Mouse (Mus musculus): ENCODE results near the gene Tef. TPM values are rescaled to one million over a fixed set of nuclear protein-coding genes. Genes with fewer than 3 reads are reported as not detected.

The Tef gene
- total and polyA plus RNA-seq, 3 experiments, result 12.3 to 21.7 TPM; not detected in 1

DNA sequence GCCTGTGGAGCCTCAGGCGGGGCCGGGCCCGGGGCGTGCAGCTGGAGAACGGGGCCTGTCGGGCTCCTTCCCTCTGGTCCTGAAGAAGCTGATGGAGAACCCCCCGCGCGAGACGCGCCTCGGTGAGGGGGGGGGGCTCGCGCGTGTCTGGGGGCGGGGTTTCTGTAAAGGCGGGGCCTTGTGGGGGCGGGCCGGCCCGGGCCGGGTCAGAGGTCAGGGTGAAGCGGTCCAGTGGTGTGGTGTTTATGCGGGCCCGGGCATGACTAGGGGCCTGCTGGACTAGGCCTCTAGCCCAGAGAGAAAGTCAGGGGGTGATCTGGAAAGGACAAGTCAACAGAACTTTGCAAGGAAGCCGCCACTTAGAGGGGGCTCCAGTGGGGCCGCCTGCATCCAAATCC, 9.4 kb downstream of the Tef start:
- Histone ChIP-seq H3K4me3 (ENCODE audit: control insufficient read depth in 1 of 2, insufficient read depth in 1 of 2, low read depth in 2 of 2, low read length in 2 of 2) (peak overlapping the region; percentile 68 to 76), H3K9ac (ENCODE audit: control insufficient read depth, low read depth, low read length, poor library complexity, severe bottlenecking) (peak overlapping the region; percentile 78), H3K9me3 (replicated peaks; ENCODE audit: insufficient read depth, low read length) (no peaks in the 10 kb centered on the region), H3K4me1 (ENCODE audit: control insufficient read depth in 1 of 2, insufficient read depth in 2 of 2, low read length in 2 of 2) (peaks cover 16 to 34% of the 10 kb centered on the region in 2 experiments), H3K36me3 (ENCODE audit: control insufficient read depth in 1 of 2, insufficient read depth in 2 of 2, low read length in 2 of 2) (peaks cover 0 to 31% of the 10 kb centered on the region in 2 experiments; a peak in 2 of 4 replicates), H3K27ac (ENCODE audit: control insufficient read depth, low read depth, low read length) (0 out of 2 replicates have a peak overlapping the region, but pooled peaks have one; percentile 14), H3K79me2 (ENCODE audit: control insufficient read depth, insufficient read depth, low read length, poor library complexity) (peaks cover 6% of the 10 kb centered on the region), H3K27me3 (ENCODE audit: control insufficient read depth in 1 of 2, insufficient read depth in 2 of 2, low read length in 2 of 2) (no peaks in the 10 kb centered on the region)
- TF ChIP-seq MAZ (IDR thresholded peaks at IDR 0.05; ENCODE audit: low read depth, low read length) (peak; percentile 8; the same call in 1 of the 2 replicates), E2F4 (IDR thresholded peaks at IDR 0.05; ENCODE audit: borderline replicate concordance, low read depth, low read length) (no peak), NRF1 (IDR thresholded peaks at IDR 0.05; ENCODE audit: insufficient read depth, low read depth, low read length, poor library complexity, severe bottlenecking) (no peak)
- no peak for DNase-seq (ENCODE audit: low read depth, low spot score)

DNA sequence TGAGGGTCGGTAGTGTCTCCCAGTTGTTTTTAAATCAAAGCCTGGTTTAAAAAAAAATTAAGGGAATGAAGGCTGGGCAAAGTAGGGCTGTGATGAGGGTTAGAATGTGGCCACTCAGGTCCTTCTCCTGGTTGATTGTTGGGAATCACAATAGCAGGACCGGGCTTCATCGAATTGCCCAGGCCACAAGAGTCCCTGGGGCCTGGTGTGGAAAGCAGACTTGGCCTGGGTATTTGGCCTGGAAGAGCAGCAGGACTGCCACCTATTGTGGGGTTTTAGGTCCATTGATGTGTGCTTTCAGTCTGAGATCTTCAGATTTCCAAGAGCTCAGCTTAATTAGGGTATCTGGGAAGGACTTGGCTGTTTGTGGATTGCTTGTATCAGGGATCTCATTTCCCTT, 10.1 kb downstream of the Tef start:
- TF ChIP-seq ZMIZ1 (IDR thresholded peaks at IDR 0.05; ENCODE audit: low read depth, low read length) (no peak), MAX (IDR thresholded peaks at IDR 0.05; ENCODE audit: low read length) (no peak), MAFK (IDR thresholded peaks at IDR 0.05; ENCODE audit: borderline replicate concordance, low read depth, low read length) (no peak), ETS1 (IDR thresholded peaks at IDR 0.05; ENCODE audit: low read depth, low read length) (no peak), SIN3A (IDR thresholded peaks at IDR 0.05; ENCODE audit: low read length) (no peak), MEF2A (IDR thresholded peaks at IDR 0.05; ENCODE audit: extremely low read depth, insufficient replicate concordance, low read depth, low read length, poor library complexity, severe bottlenecking) (no peak), ZKSCAN1 (IDR thresholded peaks at IDR 0.05; ENCODE audit: low read depth, low read length) (no peak), NRF1 (IDR thresholded peaks at IDR 0.05; ENCODE audit: insufficient read depth, low read depth, low read length, poor library complexity, severe bottlenecking) (no peak), RCOR1 (IDR thresholded peaks at IDR 0.05; ENCODE audit: low read depth, low read length) (no peak)
- DNase-seq (ENCODE audit: low read depth, low spot score), result no peak
- Histone ChIP-seq H3K9ac (ENCODE audit: control insufficient read depth, low read depth, low read length, poor library complexity, severe bottlenecking) (peak overlapping the region; percentile 78), H3K4me1 (ENCODE audit: control insufficient read depth in 1 of 2, insufficient read depth in 2 of 2, low read length in 2 of 2) (peaks cover 16 to 34% of the 10 kb centered on the region in 2 experiments), H3K9me3 (replicated peaks; ENCODE audit: insufficient read depth, low read length) (no peaks in the 10 kb centered on the region), H3K79me2 (ENCODE audit: control insufficient read depth, insufficient read depth, low read length, poor library complexity) (peaks cover 6% of the 10 kb centered on the region), H3K27ac (ENCODE audit: control insufficient read depth, low read depth, low read length) (no peak overlapping the region), H3K27me3 (ENCODE audit: control insufficient read depth in 1 of 2, insufficient read depth in 2 of 2, low read length in 2 of 2) (no peaks in the 10 kb centered on the region), H3K4me3 (ENCODE audit: control insufficient read depth in 1 of 2, insufficient read depth in 1 of 2, low read depth in 2 of 2, low read length in 2 of 2) (peak overlapping the region; percentile 68 to 76; a peak in 3 of 4 replicates), H3K36me3 (ENCODE audit: control insufficient read depth in 1 of 2, insufficient read depth in 2 of 2, low read length in 2 of 2) (peaks cover 0 to 31% of the 10 kb centered on the region in 2 experiments; a peak in 2 of 4 replicates)

All from MEL (cell line).